Mouse (Mus musculus): ENCODE results near the gene Zbtb44. TPM values are rescaled to one million over a fixed set of nuclear protein-coding genes. Genes with fewer than 3 reads are reported as not detected.
A peak's percentile ranks its signal among the peaks of the same experiment; 100 is the strongest.

The Zbtb44 gene
- polyA plus RNA-seq (2015; fragmentation: Nextera tagmentation; extraction: Ambion mirVana) = 4.9 and 6.7 TPM in 2 replicates

- no peaks in the 10 kb centered on the region for H3K27me3 ChIP-seq (ENCODE audit: insufficient read depth, low read length)
- TF ChIP-seq EP300 (IDR thresholded peaks at IDR 0.05; ENCODE audit: low read depth) (no peak), CTCF (IDR thresholded peaks at IDR 0.05; ENCODE audit: low read depth) (no peak; the same call in none of the 2 replicates)
- 1% methylated on average over 51 of the region's 79 CpGs for WGBS (ENCODE audit: insufficient replicate concordance)
- ATAC-seq = peak; percentile 87
- H3K27ac ChIP-seq (ENCODE audit: low read depth) = peak within 1 kb of the TSS; percentile 96
- H3K9ac ChIP-seq (replicated peaks) = peak within 1 kb of the TSS; percentile 91
- H3K4me1 ChIP-seq (ENCODE audit: insufficient read depth) = peaks cover 8% of the 10 kb centered on the region
- H3K4me2 ChIP-seq (ENCODE audit: low read depth, low read length) = peak within 1 kb of the TSS; percentile 82
- no peaks in the 10 kb centered on the region for H3K9me3 ChIP-seq (ENCODE audit: low read length)
- H3K36me3 ChIP-seq (replicated peaks; ENCODE audit: insufficient read depth, low read length) = peaks cover 4% of the 10 kb centered on the region; the same call in 1 of the 2 replicates
- peak within 1 kb of the TSS; percentile 80 for H3K4me3 ChIP-seq (ENCODE audit: low read depth, low read length)
- no peak for DNase-seq
These were observed at the start of gene Zbtb44 for GRCm38 (mm10) chr9:31030532-31031413. Gene Zbtb44 (plus strand): TSS chr9:31030644.

GRCm38 (mm10) chr9:30985782-30986181 lies 44.7 kb upstream of the Zbtb44 start:
- H3K4me1 ChIP-seq (ENCODE audit: insufficient read depth) = no peaks in the 10 kb centered on the region
- no peak for TF ChIP-seq EP300 (IDR thresholded peaks at IDR 0.05; ENCODE audit: low read depth)
- TF ChIP-seq CTCF (IDR thresholded peaks at IDR 0.05; ENCODE audit: low read depth) = no peak
- WGBS (ENCODE audit: insufficient replicate concordance) = 68% methylated on average over 6 of the region's 6 CpGs
- no peaks in the 10 kb centered on the region for H3K36me3 ChIP-seq (replicated peaks; ENCODE audit: insufficient read depth, low read length)
- no peaks in the 10 kb centered on the region for H3K9me3 ChIP-seq (ENCODE audit: low read length)
- no peak overlapping the region for H3K4me3 ChIP-seq (ENCODE audit: low read depth, low read length)
- no peak overlapping the region for H3K27ac ChIP-seq (ENCODE audit: low read depth)
- ATAC-seq (no peak), DNase-seq (no peak)
- no peak overlapping the region for H3K9ac ChIP-seq (replicated peaks)
- no peak overlapping the region for H3K4me2 ChIP-seq (ENCODE audit: low read depth, low read length)
- no peaks in the 10 kb centered on the region for H3K27me3 ChIP-seq (ENCODE audit: insufficient read depth, low read length)

DNA sequence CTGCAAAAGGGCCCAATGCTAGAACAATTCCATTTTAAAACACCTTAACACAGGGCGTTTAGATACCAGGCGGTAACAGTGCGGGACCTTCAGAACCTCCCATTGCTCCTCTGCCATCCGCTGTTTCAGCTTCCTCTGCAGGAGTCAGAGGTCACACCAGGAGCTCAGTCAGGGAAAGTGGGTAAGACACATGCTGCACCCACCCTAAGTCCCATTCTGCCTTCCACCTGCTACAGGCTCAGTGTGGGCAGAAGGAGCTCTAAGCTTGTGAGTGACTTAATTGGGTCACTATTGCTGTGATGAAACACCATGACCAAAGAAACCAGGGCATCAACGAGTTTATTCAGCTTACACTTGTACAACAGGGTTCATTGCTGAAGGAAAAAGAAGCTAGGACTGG lies 37.3 kb upstream of the Zbtb44 start:
- no peak for TF ChIP-seq EP300 (IDR thresholded peaks at IDR 0.05; ENCODE audit: low read depth)
- TF ChIP-seq CTCF (IDR thresholded peaks at IDR 0.05; ENCODE audit: low read depth) = no peak
- no peak overlapping the region for H3K27ac ChIP-seq (ENCODE audit: low read depth)
- no peaks in the 10 kb centered on the region for H3K27me3 ChIP-seq (ENCODE audit: insufficient read depth, low read length)
- no peak overlapping the region for H3K9ac ChIP-seq (replicated peaks)
- ATAC-seq (no peak), DNase-seq (no peak)
- no peak overlapping the region for H3K4me3 ChIP-seq (ENCODE audit: low read depth, low read length)
- H3K9me3 ChIP-seq (ENCODE audit: low read length) = no peaks in the 10 kb centered on the region
- no peak overlapping the region for H3K4me2 ChIP-seq (ENCODE audit: low read depth, low read length)
- no peaks in the 10 kb centered on the region for H3K4me1 ChIP-seq (ENCODE audit: insufficient read depth)
- H3K36me3 ChIP-seq (replicated peaks; ENCODE audit: insufficient read depth, low read length) = no peaks in the 10 kb centered on the region
- WGBS (ENCODE audit: insufficient replicate concordance) = 78% methylated on average over 5 of the region's 5 CpGs

DNA sequence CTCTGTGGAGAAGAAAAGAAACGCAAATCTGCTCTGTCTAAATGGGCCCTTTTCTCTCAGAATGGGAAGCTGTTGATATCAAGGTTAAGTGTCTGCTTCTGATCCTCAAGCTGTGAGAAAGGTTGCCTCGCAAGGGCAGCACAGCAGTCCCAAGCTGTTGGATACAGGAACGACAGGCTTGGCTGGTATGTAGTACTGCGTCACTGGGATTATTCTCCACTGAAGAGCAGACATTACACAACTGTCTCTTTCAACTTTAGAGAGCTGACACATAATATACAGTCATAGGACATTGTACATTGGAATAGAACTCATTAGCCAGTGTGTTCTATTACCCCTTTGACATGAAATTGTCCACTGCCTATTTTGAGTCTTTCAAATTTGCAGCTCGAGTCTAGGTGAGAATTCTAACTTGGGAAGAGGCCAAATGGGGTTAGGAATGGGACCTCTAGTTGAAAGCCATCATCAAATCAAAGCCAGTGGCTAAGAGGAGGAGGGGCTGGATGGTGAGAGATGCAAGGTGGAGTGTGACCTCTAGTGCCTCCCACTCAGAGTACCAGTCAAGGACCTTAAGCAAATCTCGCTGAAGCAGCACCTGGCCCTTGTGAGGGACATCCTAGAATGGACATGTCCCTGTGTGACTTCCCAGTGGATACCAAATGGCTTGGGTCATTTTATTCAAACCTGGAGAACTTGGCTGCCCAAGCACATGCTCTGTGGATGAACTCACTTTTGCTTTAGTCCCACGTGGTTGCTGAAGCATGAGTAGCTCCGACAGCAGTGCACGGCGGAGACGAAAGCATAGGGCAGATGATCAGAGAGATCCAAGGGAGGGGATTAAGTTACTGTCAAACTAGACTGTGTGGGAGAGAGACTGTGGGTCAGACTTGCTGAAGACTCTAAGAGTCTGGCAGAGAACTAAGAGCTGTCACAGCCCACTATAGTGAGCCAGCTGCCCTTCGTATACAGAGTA lies 33.6 kb upstream of the Zbtb44 start:
- Histone ChIP-seq H3K9me3 (ENCODE audit: low read length) (no peaks in the 10 kb centered on the region), H3K4me2 (ENCODE audit: low read depth, low read length) (no peak overlapping the region)

GRCm38 (mm10) chr9:31000641-31001040 lies 29.8 kb upstream of the Zbtb44 start:
- Histone ChIP-seq H3K9ac (replicated peaks) (no peak overlapping the region), H3K27ac (ENCODE audit: low read depth) (no peak overlapping the region), H3K27me3 (ENCODE audit: insufficient read depth, low read length) (no peaks in the 10 kb centered on the region), H3K4me3 (ENCODE audit: low read depth, low read length) (no peak overlapping the region), H3K4me1 (ENCODE audit: insufficient read depth) (no peaks in the 10 kb centered on the region), H3K36me3 (replicated peaks; ENCODE audit: insufficient read depth, low read length) (no peaks in the 10 kb centered on the region), H3K9me3 (ENCODE audit: low read length) (no peaks in the 10 kb centered on the region), H3K4me2 (ENCODE audit: low read depth, low read length) (no peak overlapping the region)
- DNase-seq = no peak
- 74% methylated on average over 10 of the region's 10 CpGs for WGBS (ENCODE audit: insufficient replicate concordance)
- ATAC-seq = no peak
- TF ChIP-seq CTCF (IDR thresholded peaks at IDR 0.05; ENCODE audit: low read depth) (no peak), EP300 (IDR thresholded peaks at IDR 0.05; ENCODE audit: low read depth) (no peak)

More for the DNA sequence above, 33.6 kb upstream of the Zbtb44 start:
- no peak overlapping the region for H3K4me3 ChIP-seq (ENCODE audit: low read depth, low read length)
- TF ChIP-seq CTCF (IDR thresholded peaks at IDR 0.05; ENCODE audit: low read depth) = no peak
- TF ChIP-seq EP300 (IDR thresholded peaks at IDR 0.05; ENCODE audit: low read depth) = no peak
- 79% methylated on average over 12 of the region's 12 CpGs for WGBS (ENCODE audit: insufficient replicate concordance)
- H3K36me3 ChIP-seq (replicated peaks; ENCODE audit: insufficient read depth, low read length) = no peaks in the 10 kb centered on the region
- H3K27me3 ChIP-seq (ENCODE audit: insufficient read depth, low read length) = no peaks in the 10 kb centered on the region
- no peak overlapping the region for H3K9ac ChIP-seq (replicated peaks)
- ATAC-seq (no peak), DNase-seq (no peak)
- no peaks in the 10 kb centered on the region for H3K4me1 ChIP-seq (ENCODE audit: insufficient read depth)
- H3K27ac ChIP-seq (ENCODE audit: low read depth) = no peak overlapping the region

DNA sequence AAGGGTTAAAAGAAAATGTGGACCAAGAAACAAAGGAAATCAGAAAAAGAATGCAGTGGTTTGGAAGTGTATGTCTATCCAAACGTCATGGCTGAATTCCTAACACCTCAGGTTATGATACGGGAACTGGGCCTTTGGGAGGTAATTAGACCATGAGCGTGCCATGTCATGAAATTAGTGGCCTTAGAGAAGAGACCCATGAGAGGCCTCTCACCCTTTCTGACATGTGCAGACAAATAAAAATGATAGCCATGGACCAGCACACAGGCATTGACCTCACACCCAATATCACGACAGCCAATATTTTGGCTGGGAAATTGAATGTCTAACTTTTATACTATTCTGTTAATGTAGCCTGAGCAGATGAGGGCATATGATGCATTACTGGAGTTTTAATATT lies 27.9 kb upstream of the Zbtb44 start:
- no peaks in the 10 kb centered on the region for H3K36me3 ChIP-seq (replicated peaks; ENCODE audit: insufficient read depth, low read length)
- 76% methylated on average over 4 of the region's 4 CpGs for WGBS (ENCODE audit: insufficient replicate concordance)
- TF ChIP-seq EP300 (IDR thresholded peaks at IDR 0.05; ENCODE audit: low read depth) = no peak
- DNase-seq (no peak), ATAC-seq (no peak)
- H3K9ac ChIP-seq (replicated peaks) = no peak overlapping the region
- H3K4me2 ChIP-seq (ENCODE audit: low read depth, low read length) = no peak overlapping the region
- no peak overlapping the region for H3K27ac ChIP-seq (ENCODE audit: low read depth)
- H3K27me3 ChIP-seq (ENCODE audit: insufficient read depth, low read length) = no peaks in the 10 kb centered on the region
- H3K4me1 ChIP-seq (ENCODE audit: insufficient read depth) = no peaks in the 10 kb centered on the region
- H3K4me3 ChIP-seq (ENCODE audit: low read depth, low read length) = no peak overlapping the region
- H3K9me3 ChIP-seq (ENCODE audit: low read length) = no peaks in the 10 kb centered on the region

All from liver, postnatal 0 days (tissue).